Mouse (Mus musculus): ENCODE results near the gene Vdr.

The Vdr gene

DNA sequence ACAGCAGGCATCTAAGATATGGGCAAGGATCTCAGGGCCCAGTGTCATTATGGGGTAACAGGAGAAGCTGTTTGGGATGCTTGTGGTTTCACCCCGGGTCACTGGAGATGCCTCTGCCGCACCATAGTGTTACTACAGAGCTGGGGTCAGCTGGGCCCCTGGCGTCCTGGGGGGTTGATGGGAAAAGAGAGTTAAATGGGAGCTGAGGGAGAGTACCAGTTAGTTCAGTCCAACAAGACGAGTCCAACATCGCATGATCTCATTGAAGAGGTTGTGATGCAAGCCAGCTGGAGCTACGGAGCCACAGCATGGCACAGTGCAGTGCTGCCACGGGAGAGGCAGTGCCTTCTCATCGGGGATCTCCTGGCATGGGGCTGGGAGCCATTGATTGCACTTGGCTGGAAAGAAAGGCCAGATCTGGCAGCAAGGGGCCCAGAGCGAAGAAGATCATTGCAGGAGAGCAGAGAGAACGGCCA, 22.9 kb downstream of the Vdr start:
- in situ Hi-C loops (cut with MboI, MseI): no loop called here

DNA sequence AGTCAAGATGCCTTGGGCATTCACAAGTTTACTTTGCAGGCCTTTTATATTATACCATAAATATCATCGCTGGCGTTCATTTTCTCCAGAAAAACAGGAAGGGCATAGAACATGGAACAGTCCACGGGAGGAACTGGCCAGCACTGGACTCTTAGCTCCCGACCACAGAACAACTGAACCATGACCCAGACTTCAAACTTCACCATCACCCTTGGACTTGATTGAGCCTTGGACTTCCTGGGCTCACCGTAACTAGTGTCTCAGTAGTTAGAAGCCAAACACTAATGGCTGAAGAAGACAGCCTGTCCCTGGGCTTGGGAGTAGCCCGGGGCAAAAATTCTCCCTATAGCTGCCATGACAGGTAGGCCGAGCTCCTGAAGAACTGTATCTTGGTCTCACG, 29.0 kb downstream of the Vdr start:
- in situ Hi-C loops (cut with MboI, MseI): no loop called here

GRCm38 (mm10) chr15:97880441-97880840, 30.0 kb downstream of the Vdr start:
- in situ Hi-C loops (cut with MboI, MseI): no loop called here

- in situ Hi-C loops (cut with MboI, MseI): loop anchor here in 1 of 2 experiments (10.0 kb wide), 1 partner anchor 364 kb away; no protein-coding TSS in a partner anchor
These were observed 31.6 kb downstream of the Vdr start for GRCm38 (mm10) chr15:97878696-97879328.

DNA sequence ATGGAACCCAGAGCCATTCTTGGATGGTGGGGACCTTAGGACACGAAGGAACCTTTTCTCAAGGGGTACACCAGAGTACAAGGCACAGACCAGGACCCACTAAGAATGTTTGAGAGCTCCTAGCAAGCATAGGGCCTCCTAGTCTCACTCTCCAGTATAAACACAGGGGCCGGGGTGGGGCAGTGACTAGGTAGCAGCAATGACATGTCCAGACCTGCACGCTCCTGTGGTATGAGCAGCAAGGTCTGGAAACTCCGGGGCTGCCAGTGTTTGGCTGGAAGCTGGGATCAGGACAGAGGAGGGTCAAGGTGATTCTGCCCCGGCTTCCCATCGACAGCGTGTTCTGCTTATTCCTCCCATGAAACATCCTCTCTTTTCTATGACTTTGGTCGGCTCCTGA, 34.6 kb downstream of the Vdr start:
- in situ Hi-C loops (cut with MboI, MseI): loop anchor here in 1 of 2 experiments (10.0 kb wide), 1 partner anchor 361 kb away; no protein-coding TSS in a partner anchor

GRCm38 (mm10) chr15:97873717-97874116, 36.7 kb downstream of the Vdr start:
- in situ Hi-C loops (cut with MboI, MseI): loop anchor here in 1 of 2 experiments (10.0 kb wide), 1 partner anchor 359 kb away; no protein-coding TSS in a partner anchor

GRCm38 (mm10) chr15:97872161-97872560, 38.3 kb downstream of the Vdr start:
- in situ Hi-C loops (cut with MboI, MseI): loop anchor here in 1 of 2 experiments (10.0 kb wide), 1 partner anchor 357 kb away; no protein-coding TSS in a partner anchor

- in situ Hi-C loops (cut with MboI, MseI): loop anchor here in 1 of 2 experiments (10.0 kb wide), 1 partner anchor 357 kb away; no protein-coding TSS in a partner anchor
These were observed 39.1 kb downstream of the Vdr start for GRCm38 (mm10) chr15:97871055-97872030.

GRCm38 (mm10) chr15:97870116-97870515, 40.3 kb downstream of the Vdr start:
- in situ Hi-C loops (cut with MboI, MseI): loop anchor here in 1 of 2 experiments (10.0 kb wide), 1 partner anchor 355 kb away; no protein-coding TSS in a partner anchor

GRCm38 (mm10) chr15:97868985-97869384, 41.4 kb downstream of the Vdr start:
- in situ Hi-C loops (cut with MboI, MseI): loop anchor here in 1 of 2 experiments (5.0 kb wide), 1 partner anchor 73 kb away; no protein-coding TSS in a partner anchor

DNA sequence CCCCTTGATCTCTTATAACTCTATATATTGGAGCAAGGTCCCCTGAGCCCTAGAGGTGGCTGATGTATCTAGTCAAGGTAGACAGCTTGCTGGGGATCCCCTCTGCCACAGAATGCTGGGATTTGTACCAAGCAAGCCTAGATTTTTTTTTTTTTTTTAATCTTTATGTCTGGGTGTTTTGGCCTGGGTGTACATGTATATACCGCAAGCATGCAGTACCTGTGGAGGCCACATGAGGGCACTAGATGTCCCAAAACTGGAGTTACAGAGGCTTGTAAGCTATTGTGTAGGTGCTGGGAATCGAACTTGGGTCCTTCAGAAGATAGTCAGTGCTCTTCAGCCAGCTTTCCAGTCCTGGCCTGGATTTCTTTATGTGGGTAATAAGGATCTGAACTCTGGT, 44.4 kb downstream of the Vdr start:
- in situ Hi-C loops (cut with MboI, MseI): loop anchor here in 1 of 2 experiments (5.0 kb wide), 1 partner anchor 76 kb away; no protein-coding TSS in a partner anchor

DNA sequence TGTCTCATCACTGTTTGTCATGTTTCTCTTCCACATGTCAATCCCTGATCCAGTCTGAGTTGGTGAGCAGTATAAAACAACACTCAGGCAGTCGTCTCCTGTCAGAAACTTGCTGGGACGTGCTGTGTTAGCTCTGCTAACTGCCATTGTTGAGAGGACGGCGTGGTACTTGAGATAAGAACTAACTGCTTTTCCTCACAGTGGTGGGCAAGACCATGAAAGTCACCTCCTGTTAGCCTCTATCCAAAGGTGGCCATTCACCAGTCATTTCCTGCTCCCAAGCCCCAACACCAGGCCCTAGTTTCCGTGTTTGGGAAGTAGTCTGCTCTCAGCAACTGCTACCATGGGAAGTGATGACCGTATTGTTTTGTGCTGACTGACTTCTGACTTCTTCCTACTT, 45.3 kb downstream of the Vdr start:
- in situ Hi-C loops (cut with MboI, MseI): loop anchor here in 1 of 2 experiments (5.0 kb wide), 1 partner anchor 77 kb away; no protein-coding TSS in a partner anchor

- in situ Hi-C loops (cut with MboI, MseI): loop anchor here (5.0 kb wide), 2 partner anchors 78 to 83 kb away; no protein-coding TSS in a partner anchor
These were observed 45.9 kb downstream of the Vdr start for GRCm38 (mm10) chr15:97864361-97865045.

DNA sequence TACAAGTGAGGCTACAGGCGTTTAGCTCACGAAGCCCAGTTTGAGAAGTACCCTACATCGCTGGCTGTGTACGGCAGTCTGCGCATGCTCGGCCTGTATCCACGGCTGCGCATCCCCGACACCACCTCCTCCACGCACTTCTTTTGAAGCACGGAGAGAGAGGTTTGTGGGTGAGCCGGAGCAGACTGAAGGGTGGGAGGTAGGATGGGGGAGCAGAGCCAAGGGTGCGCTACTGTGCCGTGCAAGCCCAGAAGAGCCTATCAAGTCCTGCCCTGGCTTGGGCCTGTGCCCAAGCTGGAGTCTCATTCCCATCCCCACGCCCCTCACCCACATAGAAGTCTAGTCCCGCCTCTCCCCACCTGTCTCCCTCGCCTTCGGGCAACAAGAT, 46.9 kb downstream of the Vdr start:
- in situ Hi-C loops (cut with MboI, MseI): loop anchor here in 1 of 2 experiments (5.0 kb wide), 1 partner anchor 84 kb away; no protein-coding TSS in a partner anchor

GRCm38 (mm10) chr15:97862881-97863493, 47.4 kb downstream of the Vdr start:
- in situ Hi-C loops (cut with MboI, MseI): loop anchor here in 1 of 2 experiments (5.0 kb wide), 1 partner anchor 84 kb away; no protein-coding TSS in a partner anchor

DNA sequence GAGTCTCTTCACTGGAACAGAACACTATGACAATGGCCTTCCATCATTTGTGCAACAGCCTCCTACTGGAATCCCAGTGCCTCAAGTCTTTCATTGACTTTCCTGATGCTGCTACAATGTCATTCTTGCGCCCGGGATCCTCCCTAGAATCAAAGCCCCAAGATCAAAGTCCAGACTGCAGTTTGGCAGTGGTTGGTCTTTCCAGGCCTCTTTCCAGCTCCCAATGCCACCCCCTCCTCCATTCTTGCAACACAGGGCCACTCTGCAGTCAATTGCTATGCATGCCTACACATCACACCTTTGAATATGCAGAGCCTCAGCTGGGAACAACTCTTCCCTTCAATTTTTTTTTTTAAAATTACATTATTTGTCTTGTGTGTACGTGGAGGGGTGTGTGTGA, 50.1 kb downstream of the Vdr start:
- in situ Hi-C loops (cut with MboI, MseI): loop anchor here in 1 of 2 experiments (5.0 kb wide), 1 partner anchor 87 kb away; no protein-coding TSS in a partner anchor

DNA sequence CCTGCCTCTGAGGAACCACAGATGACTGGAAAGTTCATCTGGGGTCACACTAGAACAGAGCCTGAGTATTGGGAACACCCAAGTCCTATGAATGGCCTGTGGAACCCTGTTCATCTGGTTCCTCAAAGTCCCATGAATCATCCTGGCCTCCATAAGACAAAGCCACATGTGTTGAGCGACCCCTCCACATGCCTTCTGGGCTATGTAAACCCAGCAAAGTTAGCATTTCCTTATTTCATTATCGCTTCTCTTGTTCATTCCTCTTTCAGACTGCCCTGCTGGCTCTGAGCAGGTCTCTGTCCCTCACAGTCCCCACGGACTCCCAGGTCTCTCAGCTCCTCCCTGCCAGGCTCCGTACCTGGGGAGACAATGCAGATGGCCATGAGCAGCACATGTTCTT, 52.0 kb downstream of the Vdr start:
- in situ Hi-C loops (cut with MboI, MseI): loop anchor here (5.0 to 10.0 kb wide), 2 partner anchors 66 to 106 kb away; partner anchors contain the start of gene Tmem106c (in 1 of the 2)

- in situ Hi-C loops (cut with MboI, MseI): loop anchor here (5.0 to 10.0 kb wide), 2 partner anchors 110 to 137 kb away; partner anchors contain the start of gene Tmem106c (in 1 of the 2)
These were observed 55.9 kb downstream of the Vdr start for GRCm38 (mm10) chr15:97854551-97854950.

- in situ Hi-C loops (cut with MboI, MseI): loop anchor here (5.0 to 10.0 kb wide), 2 partner anchors 111 to 137 kb away; partner anchors contain the start of gene Tmem106c (in 1 of the 2)
These were observed 56.4 kb downstream of the Vdr start for GRCm38 (mm10) chr15:97854059-97854458.

DNA sequence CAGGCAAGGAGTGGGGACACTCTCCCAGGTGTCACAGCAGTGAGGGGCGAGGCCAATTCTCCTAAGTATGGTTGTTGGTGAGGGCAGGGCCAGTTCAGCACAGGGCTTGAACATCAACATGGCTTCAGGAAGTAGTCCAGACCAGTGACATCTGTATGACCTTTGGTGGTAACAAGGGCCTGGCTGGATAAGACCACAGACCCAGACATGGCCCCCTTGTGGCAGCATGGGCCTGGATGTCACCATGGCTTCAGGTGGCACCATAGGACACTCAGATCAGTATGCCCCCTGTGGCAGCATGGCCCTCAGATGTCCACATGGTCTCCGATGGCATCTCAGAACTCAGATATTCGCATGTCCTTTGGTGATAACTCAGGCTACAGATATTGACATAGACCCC, 58.1 kb downstream of the Vdr start:
- in situ Hi-C loops (cut with MboI, MseI): loop anchor here (5.0 to 10.0 kb wide), 2 partner anchors 113 to 135 kb away; partner anchors contain the start of gene Tmem106c (in 1 of the 2)
